Mouse (Mus musculus) heart, adult 2 months (tissue): ENCODE data around the gene Cacna1h. TPM values are rescaled to one million over a fixed set of nuclear protein-coding genes. Genes with fewer than 3 reads are reported as not detected.
A peak's percentile ranks its signal among the peaks of the same experiment; 100 is the strongest.

Experiments
- DNase-seq, 2 experiments: peaks; one replicate each; pipeline ENCODE4 v3.0.0; 2021
- H3K27ac ChIP-seq: fragments of 200-600 bp; 2 replicates; pipeline ENCODE4 v1.8.1; 2022
- H3K27me3 ChIP-seq: fragments of 200-500 bp; 2 replicates; pipeline ENCODE4 v1.6.1; 2012; ENCODE audit warnings: mild to moderate bottlenecking, low read length, inconsistent platforms, mixed read lengths; ENCODE audit not compliant: control insufficient read depth, insufficient read depth
- H3K36me3 ChIP-seq: fragments of 200-500 bp; 2 replicates; pipeline ENCODE4 v1.6.1; 2012; ENCODE audit warnings: low read length, inconsistent platforms; ENCODE audit not compliant: control insufficient read depth, insufficient read depth
- H3K4me1 ChIP-seq: fragments of 200-500 bp; 2 replicates; pipeline ENCODE4 v1.6.1; 2011; ENCODE audit warnings: low read length; ENCODE audit not compliant: control insufficient read depth, insufficient read depth
- H3K4me3 ChIP-seq: fragments of 200-600 bp; 2 replicates; pipeline ENCODE4 v1.8.1; 2022
- H3K79me2 ChIP-seq: fragments of 200-500 bp; replicated peaks from 2 replicates; pipeline ENCODE4 v1.6.1; 2012; ENCODE audit warnings: mild to moderate bottlenecking, inconsistent platforms, low read length, moderate library complexity, mixed read lengths; ENCODE audit not compliant: control insufficient read depth, insufficient read depth
- H3K9ac ChIP-seq: fragments of 200-500 bp; 2 replicates; pipeline ENCODE4 v1.6.1; 2012; ENCODE audit warnings: low read depth, mild to moderate bottlenecking, control low read depth, inconsistent platforms, low read length, mixed read lengths
- CTCF ChIP-seq: fragments of 200-600 bp; IDR thresholded peaks from 2 replicates; pipeline ENCODE4 v1.8.1; 2022; ENCODE audit warnings: antibody characterized with exemption, mild to moderate bottlenecking, moderate library complexity
- EP300 ChIP-seq: fragments of 200-500 bp; IDR thresholded peaks from 2 replicates; pipeline ENCODE4 v1.6.1; 2011; ENCODE audit warnings: low read depth, low read length, control low read depth; ENCODE audit not compliant: insufficient read depth
- POLR2A ChIP-seq: fragments of 200-500 bp; IDR thresholded peaks from 2 replicates; pipeline ENCODE4 v1.6.1; 2011; ENCODE audit warnings: mild to moderate bottlenecking, low read depth, low read length, control low read depth; ENCODE audit not compliant: insufficient read depth
- WGBS: fragments of 180-500 bp; shearing (Covaris S2); methylation state at CpG from one replicate; pipeline ENCODE4 v1.1.7; 2018; 5-methylcytosine and 5-hydroxymethylcytosine counted together
- intact Hi-C: fragments of 180-260 bp; cut with DNase I; formaldehyde crosslinking; loops from one replicate; pipeline ENCODE4 v1.15.1; 2025
- polyA plus RNA-seq: library from polyadenylated mRNA; depleted of rRNA; stranded (reverse); fragments of >200 nt; gene quantifications from 2 replicates; pipeline ENCODE4 v1.2.3, GENCODE M21; 2012
- total RNA-seq, 2 experiments: library from RNA; stranded (reverse); gene quantifications; 2 replicates each; pipeline ENCODE4 v1.2.3; 2021

The Cacna1h gene
- total and polyA plus RNA-seq, 3 experiments = 4.5 to 20.4 (median 5.5) TPM

DNA sequence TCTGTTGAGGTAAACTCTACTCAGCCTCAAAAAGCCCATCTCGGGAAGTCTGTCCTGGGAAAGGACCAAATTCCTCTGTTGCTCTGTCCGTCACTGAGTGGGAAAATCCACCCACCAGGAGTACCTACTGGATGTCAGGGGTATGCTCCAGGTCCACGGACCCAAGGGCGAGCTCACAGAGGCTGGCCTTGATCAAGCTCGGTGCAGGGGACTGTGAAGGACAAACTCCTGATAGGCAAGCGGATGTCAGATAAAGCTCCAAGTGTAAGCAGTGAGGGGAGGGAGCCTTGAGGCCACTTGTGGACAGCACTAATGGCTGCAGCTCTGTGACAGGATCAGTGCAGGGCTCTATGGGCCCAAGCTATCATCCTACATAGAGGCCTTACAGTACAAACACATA is 23.4 kb downstream of the Cacna1h start:
- H3K79me2 ChIP-seq = no peaks in the 10 kb centered on the region
- H3K27me3 ChIP-seq = no peaks in the 10 kb centered on the region
- no peak overlapping the region for H3K9ac ChIP-seq
- 47% methylated on average over 6 of the region's 6 CpGs for WGBS
- no peaks in the 10 kb centered on the region for H3K36me3 ChIP-seq
- no peak overlapping the region for H3K4me3 ChIP-seq
- no peak for DNase-seq
- TF ChIP-seq CTCF (no peak), EP300 (no peak), POLR2A (no peak)
- H3K27ac ChIP-seq = no peak overlapping the region
- intact Hi-C loops = no loop called here
- peaks cover 3% of the 10 kb centered on the region; the same call in 1 of the 2 replicates for H3K4me1 ChIP-seq

- no peak for DNase-seq
- Histone ChIP-seq H3K79me2 (no peaks in the 10 kb centered on the region), H3K4me1 (peaks cover 1% of the 10 kb centered on the region; the same call in 1 of the 2 replicates), H3K4me3 (no peak overlapping the region), H3K36me3 (no peaks in the 10 kb centered on the region), H3K27ac (no peak overlapping the region), H3K9ac (no peak overlapping the region), H3K27me3 (no peaks in the 10 kb centered on the region)
- 89% methylated on average over 7 of the region's 7 CpGs for WGBS
- TF ChIP-seq POLR2A = no peak
- TF ChIP-seq CTCF = no peak
- TF ChIP-seq EP300 = no peak
- intact Hi-C loops = no loop called here
Measured at GRCm38 (mm10) chr17:25409621-25410020, 24.0 kb downstream of the Cacna1h start.

DNA sequence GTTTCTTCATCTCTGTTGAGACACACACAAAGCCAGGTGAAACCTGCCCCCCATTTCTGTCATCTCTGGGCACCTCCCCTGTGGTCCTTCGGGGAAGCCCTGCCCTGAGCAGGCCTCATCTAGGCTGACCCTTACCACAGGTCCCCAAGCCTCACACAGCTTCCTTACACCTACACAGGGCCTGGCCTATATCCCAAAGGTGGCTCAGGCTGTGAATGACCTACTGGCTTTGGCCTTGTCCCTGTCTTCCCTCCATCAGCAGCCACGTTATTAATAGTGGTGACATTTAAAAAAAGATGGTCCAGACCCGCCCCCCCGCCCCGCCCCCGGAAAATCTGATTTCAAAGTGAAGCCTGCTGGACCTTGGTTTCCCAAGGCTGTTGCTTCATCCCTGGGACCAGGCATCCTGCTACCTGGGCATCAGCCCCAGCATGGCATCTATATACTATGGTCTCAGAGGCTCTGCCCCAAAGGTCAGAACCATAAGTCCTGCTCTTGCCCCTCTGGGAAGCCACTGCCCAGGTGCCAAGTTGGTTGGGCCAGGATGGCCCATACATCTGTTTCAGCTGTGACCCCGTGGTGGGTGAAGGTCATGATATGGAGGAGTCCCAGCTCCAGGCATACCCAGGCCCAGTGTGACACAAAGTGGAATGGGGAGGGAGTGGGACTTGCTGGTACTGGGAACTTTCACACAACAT is 25.1 kb downstream of the Cacna1h start:
- 61% methylated on average over 7 of the region's 7 CpGs for WGBS
- intact Hi-C loops = no loop called here

DNA sequence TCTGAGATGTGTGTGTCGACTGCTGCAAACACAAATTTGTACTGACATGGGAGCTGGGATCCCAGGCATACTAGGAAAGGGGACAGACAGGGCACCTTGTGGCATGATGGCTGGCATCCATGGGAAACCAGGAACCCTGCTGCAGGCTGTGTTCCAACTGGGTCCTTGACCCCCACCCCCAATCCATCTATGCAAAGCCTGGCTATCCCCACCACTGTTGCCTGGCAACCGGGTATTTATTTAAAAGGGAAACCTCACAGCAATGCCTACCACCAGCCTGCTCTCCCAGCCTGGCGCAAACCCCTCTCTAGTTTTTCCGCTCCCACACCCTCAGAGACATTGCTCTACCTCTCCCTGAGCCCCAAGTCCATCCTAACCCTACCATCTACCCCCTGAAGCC is 26.2 kb downstream of the Cacna1h start:
- no peak for DNase-seq
- no peaks in the 10 kb centered on the region for H3K36me3 ChIP-seq
- TF ChIP-seq CTCF (no peak), POLR2A (no peak), EP300 (no peak)
- H3K79me2 ChIP-seq = no peaks in the 10 kb centered on the region
- intact Hi-C loops = no loop called here
- no peak overlapping the region for H3K27ac ChIP-seq
- no peaks in the 10 kb centered on the region for H3K27me3 ChIP-seq
- no peak overlapping the region for H3K9ac ChIP-seq
- peaks cover 1% of the 10 kb centered on the region; the same call in 1 of the 2 replicates for H3K4me1 ChIP-seq
- 79% methylated on average over 4 of the region's 4 CpGs for WGBS
- H3K4me3 ChIP-seq = no peak overlapping the region

More for the DNA sequence above, 25.1 kb downstream of the Cacna1h start:
- no peak for TF ChIP-seq POLR2A
- no peak for TF ChIP-seq CTCF
- Histone ChIP-seq H3K9ac (no peak overlapping the region), H3K27me3 (no peaks in the 10 kb centered on the region), H3K4me3 (no peak overlapping the region), H3K36me3 (no peaks in the 10 kb centered on the region), H3K4me1 (peaks cover 1% of the 10 kb centered on the region; the same call in 1 of the 2 replicates), H3K79me2 (no peaks in the 10 kb centered on the region), H3K27ac (no peak overlapping the region)
- no peak for DNase-seq

- intact Hi-C loops = no loop called here
Measured at GRCm38 (mm10) chr17:25406011-25406441, 27.6 kb downstream of the Cacna1h start.

DNA sequence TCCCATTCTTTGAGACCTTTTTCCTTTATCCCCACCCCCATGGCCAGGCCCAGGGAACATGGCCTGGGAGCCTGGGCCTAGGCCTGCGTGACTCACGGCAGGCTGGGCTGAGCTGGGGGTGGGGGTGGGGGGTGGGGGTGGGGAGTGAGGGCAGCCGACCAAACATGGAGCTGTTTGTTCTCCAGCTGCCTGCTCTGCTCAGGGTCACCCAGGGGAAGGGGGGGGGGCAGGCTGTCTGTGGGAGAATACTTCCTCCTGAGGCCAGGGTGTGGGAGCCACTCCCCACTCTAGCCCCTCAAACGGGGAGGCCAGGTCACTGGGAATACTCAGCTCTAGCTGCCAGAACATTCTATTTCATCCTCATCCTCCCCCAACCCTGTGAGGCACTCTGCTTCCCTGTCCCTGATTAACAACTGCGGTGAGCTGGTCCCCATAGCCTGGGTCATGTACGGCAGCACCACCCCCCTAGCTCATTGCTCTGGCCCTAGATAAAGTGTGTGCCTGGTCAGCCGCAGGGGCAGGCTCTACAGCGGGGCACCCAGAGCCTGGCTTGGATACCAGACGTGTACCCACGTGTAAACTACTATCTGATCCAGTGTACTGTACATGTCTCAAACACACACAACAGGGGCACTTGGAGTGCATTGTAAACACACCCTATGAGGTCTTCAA is 28.2 kb downstream of the Cacna1h start:
- WGBS = 11% methylated on average over 10 of the region's 10 CpGs
- H3K79me2 ChIP-seq = no peaks in the 10 kb centered on the region
- peak overlapping the region; percentile 40 for H3K27ac ChIP-seq
- TF ChIP-seq EP300 (no peak), CTCF (no peak)
- no peaks in the 10 kb centered on the region for H3K36me3 ChIP-seq
- DNase-seq = peak in 1 of 2 experiments; percentile 8
- H3K27me3 ChIP-seq = no peaks in the 10 kb centered on the region
- H3K4me1 ChIP-seq = no peaks in the 10 kb centered on the region; the same call in 1 of the 2 replicates
- H3K9ac ChIP-seq = no peak overlapping the region
- intact Hi-C loops = no loop called here
- no peak overlapping the region for H3K4me3 ChIP-seq

More at GRCm38 (mm10) chr17:25406011-25406441, 27.6 kb downstream of the Cacna1h start:
- no peaks in the 10 kb centered on the region for H3K36me3 ChIP-seq
- no peak for DNase-seq
- H3K4me1 ChIP-seq = peaks cover 1% of the 10 kb centered on the region; the same call in 1 of the 2 replicates
- H3K27ac ChIP-seq = peak overlapping the region; percentile 40
- no peaks in the 10 kb centered on the region for H3K27me3 ChIP-seq
- H3K79me2 ChIP-seq = no peaks in the 10 kb centered on the region
- H3K4me3 ChIP-seq = no peak overlapping the region
- TF ChIP-seq POLR2A (no peak), CTCF (peak; percentile 34), EP300 (no peak)
- WGBS = 28% methylated on average over 6 of the region's 6 CpGs
- H3K9ac ChIP-seq = no peak overlapping the region
